Mouse (Mus musculus): ENCODE data around the gene Mlx. TPM values are rescaled to one million over a fixed set of nuclear protein-coding genes. Genes with fewer than 3 reads are reported as not detected.

Mlx gene
- polyA plus RNA-seq, 1 experiment from 2014 or later: 43.6 TPM

Small RNA genes within 50 kb of the gene (microRNA-seq; reads per million reads assigned to microRNA genes)
- not detected for gene Gm27626

Other genes starting within 250 kb of the Mlx start
- gene Stat5b, start 236.6 kb upstream of the Mlx start, polyA plus RNA-seq (2014; fragmentation: Nextera tagmentation; extraction: Ambion mirVana): 27.0 and 27.8 TPM in 2 replicates
- gene Stat5a, start 227.9 kb upstream of the Mlx start, polyA plus RNA-seq (2014; fragmentation: Nextera tagmentation; extraction: Ambion mirVana): 5.3 and 5.5 TPM in 2 replicates
- gene Stat3, start 147.7 kb upstream of the Mlx start, polyA plus RNA-seq (2014; fragmentation: Nextera tagmentation; extraction: Ambion mirVana): 36.6 and 42.9 TPM in 2 replicates
- gene Cavin1, start 116.4 kb upstream of the Mlx start, polyA plus RNA-seq (2014; fragmentation: Nextera tagmentation; extraction: Ambion mirVana): 99.3 and 102 TPM in 2 replicates
- 30.6 and 32.5 TPM in 2 replicates for gene Atp6v0a1, start 77.8 kb upstream of the Mlx start, polyA plus RNA-seq (2014; fragmentation: Nextera tagmentation; extraction: Ambion mirVana)
- gene Naglu, start 17.3 kb upstream of the Mlx start, polyA plus RNA-seq (2014; fragmentation: Nextera tagmentation; extraction: Ambion mirVana): 11.5 and 12.7 TPM in 2 replicates
- not detected in 2 replicates for gene Hsd17b1, start 8.9 kb upstream of the Mlx start, polyA plus RNA-seq (2014; fragmentation: Nextera tagmentation; extraction: Ambion mirVana)
- gene Coasy, start 4.7 kb upstream of the Mlx start, polyA plus RNA-seq (2014; fragmentation: Nextera tagmentation; extraction: Ambion mirVana): 39.7 and 45.5 TPM in 2 replicates
- gene Psmc3ip, start 8.2 kb downstream of the Mlx start, polyA plus RNA-seq (2014; fragmentation: Nextera tagmentation; extraction: Ambion mirVana): 29.1 and 38.1 TPM in 2 replicates
- 7.2 and 8.0 TPM in 2 replicates for gene Retreg3, start 32.6 kb downstream of the Mlx start, polyA plus RNA-seq (2014; fragmentation: Nextera tagmentation; extraction: Ambion mirVana)
- 71.2 and 73.8 TPM in 2 replicates for gene Tubg1, start 32.7 kb downstream of the Mlx start, polyA plus RNA-seq (2014; fragmentation: Nextera tagmentation; extraction: Ambion mirVana)
- gene Tubg2, start 68.6 kb downstream of the Mlx start, polyA plus RNA-seq (2014; fragmentation: Nextera tagmentation; extraction: Ambion mirVana): 5.8 and 7.4 TPM in 2 replicates
- 1.2 and 1.4 TPM in 2 replicates for gene Cntnap1, start 83.2 kb downstream of the Mlx start, polyA plus RNA-seq (2014; fragmentation: Nextera tagmentation; extraction: Ambion mirVana)
- gene Plekhh3, start 84.1 kb downstream of the Mlx start, polyA plus RNA-seq (2014; fragmentation: Nextera tagmentation; extraction: Ambion mirVana): 12.8 and 13.8 TPM in 2 replicates
- gene Ccr10, start 88.2 kb downstream of the Mlx start, polyA plus RNA-seq (2014; fragmentation: Nextera tagmentation; extraction: Ambion mirVana): 0.23 TPM in 1 of 2 replicates, not detected in the other
- gene Ezh1, start 139.2 kb downstream of the Mlx start, polyA plus RNA-seq (2014; fragmentation: Nextera tagmentation; extraction: Ambion mirVana): 20.2 and 21.8 TPM in 2 replicates
- gene Ramp2, start 158.8 kb downstream of the Mlx start, polyA plus RNA-seq (2014; fragmentation: Nextera tagmentation; extraction: Ambion mirVana): 113 and 122 TPM in 2 replicates
- 143 and 150 TPM in 2 replicates for gene Vps25, start 166.4 kb downstream of the Mlx start, polyA plus RNA-seq (2014; fragmentation: Nextera tagmentation; extraction: Ambion mirVana)
- 12.6 and 14.4 TPM in 2 replicates for gene Wnk4, start 173.3 kb downstream of the Mlx start, polyA plus RNA-seq (2014; fragmentation: Nextera tagmentation; extraction: Ambion mirVana)
- gene Cntd1, start 191.7 kb downstream of the Mlx start, polyA plus RNA-seq (2014; fragmentation: Nextera tagmentation; extraction: Ambion mirVana): 1.1 TPM in 2 replicates
- 260 and 265 TPM in 2 replicates for gene Coa3, start 191.8 kb downstream of the Mlx start, polyA plus RNA-seq (2014; fragmentation: Nextera tagmentation; extraction: Ambion mirVana)
- 141 and 155 TPM in 2 replicates for gene Becn1, start 215.0 kb downstream of the Mlx start, polyA plus RNA-seq (2014; fragmentation: Nextera tagmentation; extraction: Ambion mirVana)
- 112 and 118 TPM in 2 replicates for gene Psme3, start 228.9 kb downstream of the Mlx start, polyA plus RNA-seq (2014; fragmentation: Nextera tagmentation; extraction: Ambion mirVana)
- 1.4 and 1.8 TPM in 2 replicates for gene Aoc2, start 237.8 kb downstream of the Mlx start, polyA plus RNA-seq (2014; fragmentation: Nextera tagmentation; extraction: Ambion mirVana)
- 1.9 and 2.3 TPM in 2 replicates for gene Aoc3, start 243.3 kb downstream of the Mlx start, polyA plus RNA-seq (2014; fragmentation: Nextera tagmentation; extraction: Ambion mirVana)